Mouse (Mus musculus) thymus, adult 2 months (tissue): ENCODE data around the gene Rtkn. TPM values are rescaled to one million over a fixed set of nuclear protein-coding genes. Genes with fewer than 3 reads are reported as not detected.

Source experiments
- DNase-seq: peaks from one replicate; pipeline ENCODE4 v3.0.0; 2021
- H3K27ac ChIP-seq: fragments of 200-500 bp; 2 replicates; pipeline ENCODE4 v1.5.1; 2012; ENCODE audit warnings: low read length, control low read depth; ENCODE audit not compliant: control insufficient read depth, insufficient read depth
- H3K27me3 ChIP-seq: fragments of 200-500 bp; 2 replicates; pipeline ENCODE4 v1.6.1; 2012; ENCODE audit warnings: mild to moderate bottlenecking, low read length, moderate library complexity, mixed read lengths; ENCODE audit not compliant: control insufficient read depth, insufficient read depth
- H3K36me3 ChIP-seq: fragments of 200-500 bp; 2 replicates; pipeline ENCODE4 v1.6.1; 2012; ENCODE audit warnings: mild to moderate bottlenecking, low read length, moderate library complexity; ENCODE audit not compliant: control insufficient read depth, insufficient read depth
- H3K4me1 ChIP-seq: fragments of 200-500 bp; replicated peaks from 2 replicates; pipeline ENCODE4 v1.6.1; 2012; ENCODE audit warnings: low read length; ENCODE audit not compliant: control insufficient read depth, insufficient read depth
- H3K4me3 ChIP-seq: fragments of 200-500 bp; 2 replicates; pipeline ENCODE4 v1.5.1; 2012; ENCODE audit warnings: mild to moderate bottlenecking, low read length, control low read depth, moderate library complexity; ENCODE audit not compliant: control insufficient read depth, insufficient read depth
- CTCF ChIP-seq: fragments of 200-500 bp; IDR thresholded peaks from 2 replicates; pipeline ENCODE4 v1.5.1; 2012; ENCODE audit warnings: mild to moderate bottlenecking, control low read depth, low read length, moderate library complexity, borderline replicate concordance; ENCODE audit not compliant: control insufficient read depth, poor library complexity, insufficient read depth; ENCODE audit errors: extremely low read depth
- POLR2A ChIP-seq: fragments of 200-500 bp; IDR thresholded peaks from 2 replicates; pipeline ENCODE4 v1.6.1; 2012; ENCODE audit warnings: mild to moderate bottlenecking, low read length, control low read depth, moderate library complexity; ENCODE audit not compliant: control insufficient read depth, poor library complexity, insufficient read depth; ENCODE audit errors: extremely low read depth
- WGBS: fragments of 180-500 bp; shearing (Covaris S2); methylation state at CpG from one replicate; pipeline ENCODE4 v1.1.7; 2018; 5-methylcytosine and 5-hydroxymethylcytosine counted together
- polyA plus RNA-seq: library from polyadenylated mRNA; depleted of rRNA; stranded (reverse); fragments of >200 nt; gene quantifications from 2 replicates; pipeline ENCODE4 v1.2.3, GENCODE M21; 2012

Rtkn gene
- polyA plus RNA-seq, 1 experiment, result 40.5 TPM

DNA sequence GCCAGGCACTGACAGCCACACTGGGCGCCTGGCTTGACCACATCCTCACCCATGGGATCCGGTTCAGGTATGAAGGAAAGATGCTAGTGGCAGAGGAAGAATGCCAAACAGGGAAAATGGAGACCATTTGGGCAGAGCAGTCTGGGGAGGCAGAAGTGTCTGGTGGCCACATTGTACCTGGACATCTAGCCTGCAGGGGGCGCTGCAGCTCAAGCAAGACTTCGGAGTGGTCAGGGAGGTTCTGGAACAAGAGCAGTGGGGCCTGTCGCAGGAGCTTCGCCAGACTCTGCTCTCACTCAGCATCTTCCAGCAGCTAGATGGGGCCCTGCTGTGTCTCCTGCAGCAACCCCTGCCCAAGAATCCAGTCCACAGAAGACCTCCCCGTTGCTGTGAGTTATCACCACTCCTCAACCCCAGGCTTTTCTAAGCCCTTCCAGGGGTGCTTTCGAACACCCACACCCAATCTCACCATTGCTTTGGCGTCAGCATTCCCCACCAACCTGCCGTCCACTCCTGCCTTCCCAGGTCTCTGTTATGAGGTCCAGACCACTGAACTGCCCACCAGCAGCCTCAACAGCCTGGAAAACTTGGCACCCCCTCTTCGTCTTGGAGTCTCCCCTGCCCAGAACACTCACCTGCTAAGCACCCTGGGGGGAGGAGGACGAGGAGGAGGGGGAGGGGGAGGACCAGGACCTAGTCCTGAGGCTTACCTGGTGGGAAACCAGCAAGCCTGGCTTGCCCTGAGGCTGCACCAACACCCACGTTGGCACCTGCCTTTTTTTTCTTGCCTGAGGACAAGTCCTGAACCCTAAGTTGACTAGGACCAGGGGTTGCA, 27.5 kb upstream of the Rtkn start:
- no peak overlapping the region for H3K27ac ChIP-seq
- peak; percentile 85 for DNase-seq
- no peaks in the 10 kb centered on the region for H3K36me3 ChIP-seq
- no peak overlapping the region for H3K4me3 ChIP-seq
- peaks cover 13% of the 10 kb centered on the region for H3K4me1 ChIP-seq
- 53% methylated on average over 13 of the region's 13 CpGs for WGBS
- TF ChIP-seq CTCF (peak; percentile 90), POLR2A (no peak)
- H3K27me3 ChIP-seq, result no peaks in the 10 kb centered on the region

DNA sequence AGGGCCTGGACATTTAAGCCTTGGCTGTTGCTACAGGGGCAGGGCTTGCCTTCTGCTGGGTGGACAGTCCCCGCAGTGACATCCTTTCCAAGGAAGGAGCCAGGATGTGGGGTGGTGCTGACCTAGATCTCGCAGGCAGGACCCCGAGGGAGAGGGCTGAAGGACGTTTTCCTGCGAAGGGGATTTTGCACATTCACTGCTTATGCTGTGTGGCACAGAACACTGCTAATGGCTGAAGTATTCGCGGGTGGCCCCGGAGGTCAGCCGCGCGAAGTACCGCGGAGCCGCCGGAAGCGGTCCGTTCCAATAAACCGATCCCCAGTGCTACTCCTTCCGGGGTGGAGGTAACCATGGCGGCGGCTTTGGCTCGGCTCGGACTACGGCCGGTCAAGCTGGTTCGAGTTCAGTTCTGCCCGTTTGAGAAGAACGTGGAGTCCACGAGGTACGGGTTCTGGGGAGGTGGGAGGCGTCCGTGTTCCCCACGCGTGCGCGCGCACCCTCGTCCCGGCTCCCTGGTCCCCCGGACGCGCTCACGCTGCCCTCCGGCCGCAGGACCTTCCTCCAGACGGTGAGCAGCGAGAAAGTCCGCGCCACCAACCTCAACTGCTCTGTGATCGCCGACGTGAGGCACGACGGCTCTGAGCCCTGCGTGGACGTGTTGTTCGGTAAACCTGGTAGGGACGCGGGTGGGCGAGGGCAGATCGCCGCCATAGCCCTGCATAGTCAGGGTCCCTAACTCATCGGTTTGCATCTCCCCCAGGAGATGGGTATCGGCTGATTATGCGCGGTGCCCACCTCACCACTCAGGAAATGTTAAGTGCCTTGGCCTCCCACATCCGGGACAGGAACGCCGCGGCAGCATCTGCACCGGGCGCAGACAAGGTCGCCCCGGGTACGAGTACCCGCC, 26.2 kb upstream of the Rtkn start, which contains the start of gene Mrpl53:
Mrpl53 (plus strand) TSS at position 279 of the 907 bp plus-strand sequence.
- peak; percentile 66 for DNase-seq

DNA sequence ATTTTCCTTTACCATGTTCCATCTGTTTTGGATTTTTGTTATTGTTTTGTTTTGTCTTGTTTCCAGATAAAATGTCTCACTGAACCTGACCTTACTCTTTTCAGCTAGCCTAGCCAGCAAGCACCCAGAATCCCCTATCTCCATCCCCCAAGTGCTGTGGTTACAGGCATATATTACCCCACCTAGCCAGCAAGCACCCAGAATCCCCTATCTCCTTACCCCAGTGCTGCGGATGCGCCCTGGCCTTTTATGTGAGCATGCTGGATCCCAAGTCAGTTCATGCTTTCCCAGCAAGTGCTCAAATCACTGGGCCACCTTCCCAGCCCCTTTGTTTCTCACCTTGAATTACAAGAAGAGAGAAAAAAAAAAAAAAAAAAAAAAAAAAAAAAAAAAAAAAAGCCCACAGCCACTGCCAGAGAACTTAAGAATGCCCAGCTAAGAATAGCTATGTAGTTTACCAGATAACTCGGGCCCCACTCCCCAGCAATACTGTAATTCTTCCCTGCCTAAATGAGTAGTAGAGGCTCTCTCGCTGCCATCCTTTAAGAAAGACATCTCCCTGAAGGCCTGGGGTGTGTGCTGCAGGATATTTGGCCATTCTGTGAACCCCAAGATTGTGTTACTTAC, 23.6 kb upstream of the Rtkn start:
- H3K4me3 ChIP-seq, result no peak overlapping the region
- no peaks in the 10 kb centered on the region for H3K36me3 ChIP-seq
- H3K4me1 ChIP-seq, result peaks cover 18% of the 10 kb centered on the region
- 92% methylated on average over 4 of the region's 4 CpGs for WGBS
- DNase-seq, result no peak
- H3K27me3 ChIP-seq, result no peaks in the 10 kb centered on the region
- H3K27ac ChIP-seq, result no peak overlapping the region
- TF ChIP-seq CTCF (no peak), POLR2A (no peak)

More for the DNA sequence above, 26.2 kb upstream of the Rtkn start, which contains the start of gene Mrpl53:
- Histone ChIP-seq H3K36me3 (no peaks in the 10 kb centered on the region), H3K27me3 (no peaks in the 10 kb centered on the region), H3K27ac (peak within 1 kb of the TSS; percentile 77), H3K4me3 (peak within 1 kb of the TSS; percentile 99), H3K4me1 (peaks cover 10% of the 10 kb centered on the region)
- TF ChIP-seq CTCF (peak; percentile 24; the same call in 1 of the 2 replicates), POLR2A (peak; percentile 62)
- WGBS, result under 1% methylated on average over 76 of the region's 76 CpGs

DNA sequence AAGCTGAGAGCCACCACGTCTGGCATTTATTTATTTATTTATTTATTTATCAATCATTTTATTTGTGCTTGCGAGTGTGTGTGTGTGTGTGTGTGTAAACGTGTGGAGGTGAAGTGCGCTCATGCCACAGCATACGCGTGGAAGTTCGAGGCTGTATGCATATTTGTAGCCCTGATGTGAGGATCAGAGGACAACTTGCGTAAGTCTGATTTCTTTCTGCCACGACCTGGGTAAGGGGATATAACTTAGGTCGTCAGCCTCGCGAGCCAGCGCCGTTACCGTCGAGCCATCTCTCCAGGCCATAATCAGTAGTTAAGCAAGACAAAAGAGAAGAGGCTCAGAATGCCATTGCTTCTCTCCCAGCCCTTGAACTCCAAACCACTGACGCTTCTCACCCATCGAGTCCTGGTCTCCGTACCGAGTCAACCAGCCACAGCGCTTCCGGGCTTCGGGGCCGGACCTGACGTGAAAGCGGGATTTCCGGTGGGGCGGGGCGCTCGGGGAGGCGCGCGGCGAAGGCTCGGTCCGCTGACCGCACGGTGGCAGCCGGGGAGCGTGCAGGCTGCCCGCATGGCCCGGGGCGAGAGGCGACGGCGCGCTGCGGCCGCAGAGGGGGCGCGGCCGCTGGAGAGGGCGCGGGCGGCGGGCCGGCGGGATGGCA, 20.1 kb upstream of the Rtkn start, which contains the start of gene Mogs:
Mogs (plus strand) TSS at position 486 of the 661 bp plus-strand sequence.
- H3K27me3 ChIP-seq, result no peaks in the 10 kb centered on the region
- under 1% methylated on average over 56 of the region's 58 CpGs for WGBS
- peak within 1 kb of the TSS; percentile 83 for H3K27ac ChIP-seq
- TF ChIP-seq CTCF (peak; percentile 34; the same call in 1 of the 2 replicates), POLR2A (peak; percentile 97)
- H3K4me1 ChIP-seq, result peaks cover 22% of the 10 kb centered on the region
- peak; percentile 94 for DNase-seq
- H3K4me3 ChIP-seq, result peak within 1 kb of the TSS; percentile 84
- no peaks in the 10 kb centered on the region for H3K36me3 ChIP-seq

DNA sequence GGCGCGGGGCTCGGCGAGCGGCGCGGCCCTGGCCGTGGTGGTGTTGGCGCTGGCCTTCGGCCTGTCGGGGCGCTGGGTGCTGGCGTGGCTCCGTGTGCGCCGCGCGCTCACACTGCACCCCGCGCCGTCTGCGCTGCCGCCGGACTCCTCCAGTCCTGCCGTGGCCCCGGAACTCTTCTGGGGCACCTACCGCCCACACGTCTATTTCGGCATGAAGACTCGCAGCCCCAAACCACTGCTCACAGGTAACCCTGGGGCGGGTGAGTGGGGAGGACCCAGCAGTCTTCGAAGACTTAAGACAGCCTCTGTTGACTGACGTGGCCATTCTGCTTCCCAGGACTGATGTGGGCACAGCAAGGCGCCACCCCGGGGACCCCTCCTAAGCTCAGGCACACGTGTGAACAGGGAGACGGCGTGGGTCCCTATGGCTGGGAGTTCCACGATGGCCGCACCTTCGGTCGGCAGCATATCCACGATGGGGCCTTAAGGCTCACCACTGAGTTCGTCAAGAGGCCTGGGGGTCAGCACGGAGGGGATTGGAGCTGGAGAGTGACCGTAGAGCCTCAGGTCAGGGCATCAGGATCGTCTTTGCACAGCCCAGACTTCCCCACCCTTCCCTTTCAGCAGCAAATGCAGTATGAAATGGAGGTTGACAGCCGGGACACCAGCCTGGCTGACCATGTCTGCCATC, 19.4 kb upstream of the Rtkn start:
- peak; percentile 42 for DNase-seq
- Histone ChIP-seq H3K36me3 (no peaks in the 10 kb centered on the region), H3K4me3 (peak overlapping the region; percentile 84), H3K4me1 (peaks cover 27% of the 10 kb centered on the region), H3K27me3 (no peaks in the 10 kb centered on the region), H3K27ac (no peak overlapping the region)
- TF ChIP-seq CTCF, result no peak
- no peak for TF ChIP-seq POLR2A
- 2% methylated on average over 45 of the region's 48 CpGs for WGBS
